Mouse (Mus musculus): ENCODE results near the gene Gpx1.
A peak's percentile ranks its signal among the peaks of the same experiment; 100 is the strongest.

Gene Gpx1

DNA sequence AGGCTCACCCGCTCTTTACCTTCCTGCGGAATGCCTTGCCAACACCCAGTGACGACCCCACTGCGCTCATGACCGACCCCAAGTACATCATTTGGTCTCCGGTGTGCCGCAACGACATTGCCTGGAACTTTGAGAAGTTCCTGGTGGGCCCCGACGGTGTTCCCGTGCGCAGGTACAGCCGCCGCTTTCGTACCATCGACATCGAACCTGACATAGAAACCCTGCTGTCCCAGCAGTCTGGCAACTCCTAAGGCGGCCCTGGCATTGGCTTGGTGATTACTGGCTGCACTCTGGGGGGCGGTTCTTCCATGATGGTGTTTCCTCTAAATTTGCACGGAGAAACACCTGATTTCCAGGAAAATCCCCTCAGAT is 1.2 kb downstream of the Gpx1 start:
- no peak for DNase-seq (ENCODE audit: low spot score)

DNA sequence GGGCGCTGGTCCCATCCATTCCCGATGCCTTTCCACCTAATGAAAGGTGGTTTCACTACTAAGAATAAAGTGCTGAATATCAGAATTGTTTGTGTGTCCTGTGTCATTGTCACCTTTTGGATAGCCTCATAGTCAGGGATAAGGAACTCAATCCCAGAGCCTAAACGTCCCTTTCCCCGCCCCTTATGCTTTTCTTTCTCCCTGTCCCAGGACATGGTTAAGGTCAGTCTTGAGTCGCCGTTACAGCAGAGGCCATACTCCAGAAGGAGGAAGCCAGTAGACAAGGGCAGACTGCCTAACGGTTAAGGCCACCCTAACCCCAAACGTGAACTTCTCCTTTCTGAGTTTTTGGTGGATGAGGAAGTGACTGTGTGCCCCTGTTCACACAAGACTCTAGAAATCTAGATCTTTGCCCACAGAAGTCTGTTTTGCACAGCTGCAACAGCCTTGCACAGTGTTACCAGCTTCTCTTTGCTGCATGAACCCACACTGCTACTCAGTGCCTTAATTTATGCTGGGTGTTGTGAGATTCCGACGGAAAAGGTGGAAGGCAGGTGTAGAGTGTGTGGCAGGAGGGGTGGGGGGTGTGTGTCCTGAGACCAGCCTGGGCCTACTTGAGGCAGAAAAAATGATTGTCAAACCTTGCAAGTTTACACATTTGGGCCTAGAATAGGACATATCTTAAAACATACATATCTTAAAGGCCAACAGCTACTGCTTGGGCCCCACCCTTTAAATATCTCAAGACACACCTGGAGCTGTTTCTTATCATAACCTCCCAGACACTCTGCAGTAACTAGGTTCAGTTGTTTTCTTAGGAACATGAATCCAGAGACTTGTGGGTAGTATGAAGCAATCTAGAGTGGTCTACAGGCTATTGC is 1.8 kb downstream of the Gpx1 start:
- DNase-seq (ENCODE audit: low spot score): no peak

DNA sequence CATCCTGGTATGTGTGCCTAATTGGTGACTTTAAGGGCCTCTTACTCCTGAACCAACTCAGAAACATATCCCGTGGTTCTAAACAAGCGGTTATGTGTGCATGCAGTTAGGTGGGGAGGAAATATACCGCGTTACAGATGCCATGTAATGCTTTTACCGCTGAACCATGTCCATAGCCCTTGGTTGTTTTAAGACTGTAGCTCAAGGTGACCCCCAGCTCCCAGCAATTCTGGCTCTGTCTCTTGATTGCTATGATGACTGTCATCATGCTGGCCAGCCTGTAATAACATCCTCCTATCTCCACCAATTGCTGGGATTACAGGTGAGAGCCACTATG is 2.4 kb downstream of the Gpx1 start:
- DNase-seq (ENCODE audit: low spot score): no peak

DNA sequence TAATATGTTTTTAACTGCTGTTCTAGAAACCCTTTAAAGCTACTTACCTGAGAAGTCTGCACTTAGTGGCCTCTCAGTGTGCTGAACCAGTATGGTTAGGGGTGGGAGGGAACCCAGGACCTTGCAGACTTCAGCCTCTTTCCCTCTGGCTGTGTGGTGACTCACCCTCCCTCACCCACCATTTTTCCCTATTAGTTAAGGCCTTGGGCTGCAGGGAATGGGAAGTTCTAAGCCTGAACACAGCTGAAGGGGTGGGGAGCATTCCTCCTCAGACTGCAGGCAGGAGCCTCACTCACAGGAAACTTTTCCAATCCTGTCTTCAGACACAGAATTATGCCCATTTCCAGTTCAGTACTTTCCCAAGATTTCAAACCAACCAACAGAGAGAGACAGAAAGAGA is 3.1 kb downstream of the Gpx1 start:
- no peak for DNase-seq (ENCODE audit: low spot score)

DNA sequence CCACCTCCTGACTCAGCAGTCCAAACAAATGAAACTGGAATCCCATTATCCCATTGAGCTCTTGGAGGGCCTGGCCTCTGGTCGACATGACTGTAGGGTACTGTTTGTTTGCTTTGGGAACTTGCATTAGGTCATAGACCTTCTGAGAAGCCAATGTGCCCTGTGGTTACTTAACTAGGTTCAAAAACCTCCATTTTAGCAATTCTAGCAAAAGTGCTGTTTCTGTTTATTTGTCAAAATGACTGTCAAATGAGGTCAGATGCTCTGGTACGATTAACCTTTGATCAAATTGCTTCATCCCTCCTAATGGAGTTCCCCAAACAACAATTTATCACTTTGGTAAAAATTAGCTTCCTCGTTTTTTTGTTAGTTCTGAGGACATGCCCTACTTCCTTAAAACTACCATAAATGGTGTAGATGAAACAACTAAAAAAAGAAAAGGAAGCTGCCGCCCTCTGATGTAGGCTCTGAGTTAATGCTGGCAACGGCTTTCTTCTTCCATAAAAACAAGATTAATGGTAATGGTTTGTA is 3.7 kb downstream of the Gpx1 start:
- no peak for DNase-seq (ENCODE audit: low spot score)

DNA sequence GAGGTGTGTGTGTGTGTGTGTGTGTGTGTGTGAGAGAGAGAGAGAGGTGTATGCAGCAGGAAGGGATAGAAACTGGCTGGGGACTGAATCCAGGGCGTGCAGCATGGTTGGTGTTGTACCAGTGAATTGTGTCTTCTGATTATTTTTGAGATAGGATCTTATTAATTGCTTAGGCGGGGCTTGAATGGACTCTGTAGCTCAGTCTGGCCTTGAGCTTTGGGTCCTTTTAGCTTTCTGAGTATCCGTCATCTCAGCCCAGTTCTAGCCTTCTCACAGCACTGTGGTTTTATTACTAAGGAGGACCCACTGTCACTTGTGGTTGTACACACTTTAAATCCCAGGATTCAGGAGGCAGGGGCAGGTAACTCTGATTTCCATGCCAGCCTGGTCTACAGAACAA is 4.6 kb downstream of the Gpx1 start:
- DNase-seq (ENCODE audit: low spot score): no peak

DNA sequence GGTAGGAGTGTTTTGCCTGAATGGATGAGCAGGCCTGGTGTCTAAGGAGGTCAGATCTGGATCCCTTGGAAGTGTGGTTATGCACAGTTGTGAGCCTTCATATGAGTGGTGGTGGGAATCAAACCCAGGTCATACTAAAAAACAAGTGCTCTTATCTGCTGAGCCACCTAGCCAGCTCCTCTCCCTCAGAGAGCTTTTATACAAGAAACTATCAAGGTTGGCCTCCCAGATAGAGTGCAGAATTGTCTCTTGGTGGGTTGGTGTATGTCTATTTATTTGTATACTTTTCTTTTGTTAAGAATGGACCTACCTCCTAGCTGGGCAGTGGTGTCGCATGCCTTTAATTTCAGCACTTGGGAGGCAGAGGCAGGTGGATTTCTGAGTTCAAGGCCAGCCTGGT is 5.1 kb downstream of the Gpx1 start:
- no peak for DNase-seq (ENCODE audit: low spot score)

DNA sequence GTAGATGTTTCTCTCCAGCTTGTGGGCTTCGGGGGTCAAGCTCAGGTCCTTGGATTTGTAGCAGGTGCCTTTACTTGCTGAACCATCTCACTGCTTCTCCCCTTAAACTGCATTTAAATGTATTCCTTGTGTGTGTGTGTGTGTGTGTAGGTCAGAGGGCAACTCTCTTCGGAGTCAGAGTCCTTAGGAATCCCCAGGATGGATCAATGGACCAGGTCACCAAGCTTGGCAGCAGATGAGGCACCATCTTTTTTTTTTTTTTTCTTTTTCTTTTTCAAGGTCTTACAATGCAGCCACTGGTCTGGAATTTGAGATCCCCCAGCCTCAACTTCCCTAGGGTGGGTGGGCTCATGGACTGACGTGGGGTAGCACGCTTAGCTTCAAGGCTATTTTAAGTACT is 5.8 kb downstream of the Gpx1 start:
- no peak for DNase-seq (ENCODE audit: low spot score)

DNA sequence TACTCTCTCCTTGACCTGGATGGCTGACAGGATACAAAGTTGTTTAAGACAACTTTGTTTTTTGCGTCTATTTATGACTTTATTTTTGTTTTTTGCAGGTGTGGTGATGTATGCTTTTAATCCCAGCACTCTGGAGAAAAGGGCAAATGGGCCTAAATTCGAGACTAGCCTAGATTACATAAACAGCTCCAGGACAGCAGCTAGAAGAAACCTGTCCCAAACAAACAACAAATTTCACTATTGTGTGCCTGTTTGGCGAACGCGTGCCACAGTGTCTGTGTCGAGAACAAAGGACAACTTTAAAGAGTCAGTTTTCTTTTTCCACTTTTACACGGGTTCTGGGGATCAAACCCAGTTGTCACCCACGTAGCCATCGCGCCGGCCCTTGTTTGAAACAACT is 8.3 kb downstream of the Gpx1 start:
- DNase-seq (ENCODE audit: low spot score): no peak

DNA sequence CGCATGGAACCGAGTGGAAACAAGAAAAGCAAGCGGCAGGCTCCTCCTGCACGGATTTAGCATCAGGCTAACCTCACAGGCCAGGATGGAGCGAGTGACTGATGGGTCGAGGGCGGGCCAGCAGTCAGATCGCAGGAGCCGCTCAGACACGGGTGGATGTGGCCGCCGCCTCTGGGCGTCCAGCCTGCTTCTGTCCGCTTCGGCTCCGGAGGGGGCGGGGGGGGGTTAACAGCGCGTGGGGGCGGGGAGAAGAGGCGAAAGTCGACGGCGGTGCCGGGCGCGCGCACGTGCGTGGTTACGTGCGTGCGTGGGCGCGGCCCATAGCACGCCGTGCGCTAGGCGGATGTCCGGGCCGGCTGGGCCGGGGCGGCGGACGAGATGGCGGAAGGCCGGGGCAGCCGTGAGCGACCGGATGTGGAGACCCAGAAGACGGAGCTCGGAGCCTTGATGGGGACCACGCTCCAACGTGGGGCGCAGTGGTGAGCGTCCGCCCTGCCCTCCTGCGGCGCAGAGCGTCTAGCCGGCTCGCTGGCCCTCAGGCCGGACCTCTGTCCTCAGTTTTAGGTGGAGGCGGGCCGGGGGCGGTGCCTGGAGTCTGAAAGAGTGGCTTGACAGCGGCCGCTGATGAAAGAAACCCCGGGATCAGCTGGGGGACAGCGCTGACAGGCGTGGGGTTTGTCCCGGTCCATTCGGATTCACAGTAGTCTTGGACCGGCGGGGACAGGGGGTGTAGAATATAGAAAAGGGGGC is 9.0 kb downstream of the Gpx1 start, which contains the start of gene Usp4:
Usp4 (plus strand) TSS at position 314 of the 750 bp plus-strand sequence.
- DNase-seq (ENCODE audit: low spot score): peak; percentile 62

DNA sequence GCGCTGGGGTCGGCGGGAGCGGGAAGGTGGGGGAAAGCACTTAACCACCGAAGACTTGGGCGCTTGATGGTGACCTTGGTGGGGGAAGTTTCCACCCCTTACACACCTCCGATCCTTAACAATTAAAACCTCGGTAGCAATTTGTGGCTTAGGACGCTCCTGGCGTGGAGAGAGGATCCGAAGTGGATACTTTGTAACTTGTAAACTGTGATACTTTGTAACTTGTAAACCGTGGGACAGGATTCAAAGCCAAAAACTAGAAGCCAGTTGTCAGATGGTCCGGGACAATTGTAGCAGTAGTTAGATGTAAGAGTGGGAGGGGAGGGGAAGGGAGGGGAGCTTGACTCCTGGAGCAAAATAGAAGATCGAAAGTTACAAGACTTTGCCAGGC is 9.6 kb downstream of the Gpx1 start:
- DNase-seq (ENCODE audit: low spot score): no peak

DNA sequence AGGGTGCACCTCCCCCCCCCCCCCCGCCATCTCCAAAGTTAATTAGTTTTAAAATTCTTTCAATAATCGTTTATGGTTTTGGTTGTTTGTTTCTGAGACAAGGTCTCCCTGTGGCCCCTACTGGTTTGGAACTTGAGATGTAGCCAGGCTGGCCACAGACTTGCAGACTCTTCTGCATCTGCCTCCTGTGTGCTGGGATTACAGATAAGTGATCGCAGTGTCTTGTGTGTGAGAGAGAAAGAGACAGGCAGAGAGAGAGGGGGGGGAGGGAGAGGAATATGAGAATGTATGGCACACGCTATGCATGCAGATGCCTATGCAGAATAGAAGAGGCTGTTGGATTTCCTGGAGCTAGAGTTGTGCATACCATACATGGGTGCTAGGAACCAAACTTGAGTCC is 11.0 kb downstream of the Gpx1 start:
- no peak for DNase-seq (ENCODE audit: low spot score)

DNA sequence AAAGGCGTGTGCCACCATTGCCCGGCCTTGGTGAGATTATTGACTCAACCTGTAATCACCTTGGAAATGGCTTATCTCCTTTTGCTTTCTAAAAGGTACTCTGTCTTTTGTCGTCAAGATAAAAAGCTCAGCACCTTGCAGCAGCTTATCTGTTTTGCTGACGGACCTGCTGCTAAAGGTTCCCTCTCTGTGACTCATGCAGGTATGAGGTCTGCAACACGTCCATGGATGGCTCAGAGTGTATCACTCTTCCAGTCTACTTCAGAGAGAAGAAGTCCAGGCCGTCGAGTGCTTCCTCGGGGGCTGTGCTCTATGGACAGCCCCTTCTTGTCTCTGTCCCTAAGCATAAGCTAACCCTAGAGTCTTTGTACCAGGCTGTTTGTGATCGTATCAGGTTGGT is 39.5 kb downstream of the Gpx1 start:
- no peak for DNase-seq (ENCODE audit: low spot score)

DNA sequence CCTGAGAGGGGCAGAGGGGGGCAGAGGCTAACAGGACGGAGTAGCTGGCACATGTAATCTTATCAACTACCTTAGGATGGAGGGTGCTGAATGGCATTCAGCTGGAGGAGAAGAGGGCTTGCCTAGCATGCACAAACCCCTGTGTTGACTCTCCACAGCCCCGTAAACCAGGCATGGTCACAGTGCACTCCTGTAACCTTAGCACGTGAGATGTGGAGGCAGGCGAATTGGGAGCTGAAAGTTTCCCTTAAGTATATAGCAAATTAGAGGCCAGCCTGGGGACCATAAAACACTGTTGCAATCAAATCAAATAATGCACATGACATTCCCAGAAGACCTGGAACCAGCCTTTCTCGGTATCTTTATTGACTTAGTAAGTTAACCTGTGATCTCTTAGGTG is 40.0 kb downstream of the Gpx1 start:
- no peak for DNase-seq (ENCODE audit: low spot score)

DNA sequence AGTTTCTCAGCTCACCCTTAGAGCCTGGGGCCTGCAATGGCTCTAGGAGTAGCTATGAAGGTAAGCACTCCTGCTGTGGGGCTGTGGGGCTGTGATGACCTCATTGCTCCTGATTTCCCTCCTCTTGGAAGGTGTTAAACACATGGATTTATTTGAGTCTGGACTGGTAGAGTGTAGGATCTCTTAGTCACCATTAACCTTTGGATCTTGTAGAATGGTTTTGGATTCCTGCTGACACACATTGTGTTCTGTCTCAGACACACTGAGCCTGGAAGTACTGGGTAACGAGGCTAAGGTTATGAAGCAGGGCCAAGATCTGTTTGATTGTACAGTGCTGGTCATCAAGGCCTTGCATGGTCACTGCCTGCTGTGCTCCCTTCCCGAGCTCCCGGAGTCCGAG is 40.6 kb downstream of the Gpx1 start:
- no peak for DNase-seq (ENCODE audit: low spot score)

DNA sequence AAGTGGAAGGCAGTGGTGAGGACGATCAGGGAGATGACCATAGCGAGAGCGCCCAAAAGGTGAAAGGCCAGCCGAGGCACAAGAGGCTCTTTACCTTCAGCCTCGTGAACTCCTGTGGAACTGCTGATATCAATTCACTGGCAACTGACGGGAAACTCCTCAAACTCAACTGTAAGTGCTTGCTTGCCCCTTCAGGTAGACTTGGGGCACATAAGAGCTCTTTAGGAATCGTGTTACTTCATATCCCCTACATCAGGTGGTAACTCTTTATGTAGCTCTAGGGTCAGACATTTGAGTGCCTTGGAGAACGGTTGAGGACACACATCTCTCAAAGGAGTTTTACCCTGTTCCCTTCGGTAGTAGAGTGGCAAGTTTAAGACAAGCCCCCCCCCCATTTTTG is 42.7 kb downstream of the Gpx1 start:
- DNase-seq (ENCODE audit: low spot score): no peak

DNA sequence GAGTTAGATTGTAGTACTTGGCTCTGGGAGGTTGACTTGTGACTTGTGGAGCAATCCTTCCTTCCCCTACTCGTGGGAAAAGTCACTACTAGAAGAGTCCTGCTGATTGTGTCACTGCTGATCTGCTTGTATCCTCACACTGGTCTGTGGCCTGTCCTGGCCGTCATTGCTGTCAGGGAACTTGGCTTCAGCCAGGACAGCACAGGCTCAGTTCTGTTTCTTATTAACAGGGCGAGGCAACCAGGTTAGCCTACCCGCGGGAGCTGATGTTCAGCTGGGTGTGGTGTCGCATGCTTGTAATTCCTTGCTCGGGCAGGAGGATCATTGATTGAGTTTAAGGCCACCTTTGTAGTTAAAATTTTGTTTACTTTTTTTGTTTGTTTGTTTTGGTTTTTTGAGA is 46.3 kb downstream of the Gpx1 start:
- no peak for DNase-seq (ENCODE audit: low spot score)

DNA sequence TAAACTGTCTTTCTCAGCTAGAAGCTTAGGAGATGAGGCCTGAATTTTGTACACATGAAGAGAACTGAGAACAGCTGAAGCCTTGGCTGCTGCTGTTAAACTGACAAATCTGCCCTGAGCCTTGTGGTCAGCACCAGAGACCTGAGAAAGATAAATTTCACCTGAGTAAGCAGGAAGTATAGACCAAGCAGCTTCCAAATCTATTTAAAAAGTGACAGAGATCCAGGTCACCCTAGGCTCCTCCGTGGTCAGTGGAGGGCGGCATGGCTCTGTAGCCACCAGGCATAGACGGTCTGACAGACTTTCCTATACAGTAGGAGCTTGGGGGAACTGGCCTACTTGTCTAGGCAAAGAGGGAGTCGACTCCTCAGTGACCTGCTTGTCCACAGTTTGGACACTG is 48.1 kb downstream of the Gpx1 start:
- no peak for DNase-seq (ENCODE audit: low spot score)

DNA sequence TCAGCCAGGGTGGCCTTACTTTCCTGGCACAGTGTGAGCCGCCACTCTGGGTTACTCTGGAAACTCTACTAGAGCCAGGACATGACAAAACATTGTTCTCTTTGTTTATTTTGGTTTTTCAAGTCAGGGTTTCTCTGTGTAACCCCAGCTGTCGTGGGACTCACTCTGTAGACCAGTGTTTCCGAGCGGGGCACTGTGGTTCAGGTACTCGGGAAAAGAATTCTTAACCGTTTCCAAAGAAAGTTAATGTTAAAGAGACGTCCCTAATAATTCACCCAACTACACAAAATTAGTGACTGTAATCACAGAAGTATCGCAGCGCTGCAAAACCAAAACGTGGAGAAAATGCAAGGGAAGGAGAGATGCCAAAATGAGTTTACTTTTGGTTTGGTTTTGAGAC is 49.9 kb downstream of the Gpx1 start:
- no peak for DNase-seq (ENCODE audit: low spot score)

DNA sequence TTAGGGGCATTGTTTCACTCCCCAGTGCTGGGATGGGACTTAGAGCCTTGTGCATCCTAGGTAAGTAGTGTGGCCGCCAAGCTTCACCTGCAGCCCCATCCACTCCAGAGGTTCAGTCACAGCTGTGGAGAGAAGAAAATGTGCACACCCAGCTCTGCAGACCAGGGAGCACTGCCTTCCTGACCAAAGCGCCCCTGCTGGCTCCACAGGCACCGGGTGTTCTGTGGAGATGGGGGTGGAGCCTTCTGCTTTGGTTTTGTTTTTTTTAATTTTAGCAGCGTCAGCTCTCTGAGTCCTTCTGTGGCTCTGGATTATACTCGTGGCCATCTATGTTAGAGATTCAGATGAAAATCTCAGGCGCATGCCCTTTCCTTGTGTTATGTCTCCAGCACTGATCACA is 50.5 kb downstream of the Gpx1 start:
- DNase-seq (ENCODE audit: low spot score): no peak

Data from ovary, postnatal 10 days (tissue).